Mouse (Mus musculus) gastrocnemius, adult 18-20 months (tissue): ENCODE measurements around the gene Calml3. TPM values are rescaled to one million over a fixed set of nuclear protein-coding genes. Genes with fewer than 3 reads are reported as not detected.
"Not testable (repeated sequence)": the region's sequence is repeated elsewhere in the genome, so short reads cannot be mapped to it uniquely, and the experiment has no call there.

Experiments
- DNase-seq: peaks from one replicate; pipeline ENCODE4 v3.0.0; 2021; ENCODE audit warnings: low spot score
- long read RNA-seq, 2 experiments: library from polyadenylated mRNA; stranded (forward); transcript quantifications; one replicate each; pipeline ENCODE4 v2.0.0; 2021
- total RNA-seq, 2 experiments: library from RNA; stranded (reverse); gene quantifications; 2 replicates each; pipeline ENCODE4 v1.2.3; 2021

Calml3 gene
- total RNA-seq = not detected
- long read RNA-seq, experiment 1 = 0 reads
- long read RNA-seq, experiment 2 = 0 reads

DNA sequence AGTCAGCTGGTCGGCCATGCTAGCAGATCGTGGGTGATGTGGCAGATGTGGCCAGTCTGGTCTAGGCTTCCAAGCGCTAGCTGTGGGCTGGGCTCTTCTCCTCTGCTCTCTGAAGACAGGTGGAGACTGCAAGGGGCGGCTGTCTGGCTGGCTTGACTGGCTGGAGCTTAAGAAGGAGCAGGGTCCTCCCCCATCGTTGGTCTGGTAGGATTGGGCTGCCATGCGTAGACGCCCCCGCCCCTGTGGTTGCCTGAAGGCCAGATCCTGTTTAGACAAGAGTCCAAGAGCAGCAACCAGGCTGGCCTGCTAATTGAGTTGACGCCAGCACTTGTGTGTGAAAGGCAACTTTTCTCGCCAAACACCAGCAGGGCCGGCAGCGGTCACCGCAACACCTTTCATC, at the start of gene Calml3:
Gene Calml3, minus strand, starts transcription at position 131 of the 400 bp plus-strand sequence.
- DNase-seq = no peak

DNA sequence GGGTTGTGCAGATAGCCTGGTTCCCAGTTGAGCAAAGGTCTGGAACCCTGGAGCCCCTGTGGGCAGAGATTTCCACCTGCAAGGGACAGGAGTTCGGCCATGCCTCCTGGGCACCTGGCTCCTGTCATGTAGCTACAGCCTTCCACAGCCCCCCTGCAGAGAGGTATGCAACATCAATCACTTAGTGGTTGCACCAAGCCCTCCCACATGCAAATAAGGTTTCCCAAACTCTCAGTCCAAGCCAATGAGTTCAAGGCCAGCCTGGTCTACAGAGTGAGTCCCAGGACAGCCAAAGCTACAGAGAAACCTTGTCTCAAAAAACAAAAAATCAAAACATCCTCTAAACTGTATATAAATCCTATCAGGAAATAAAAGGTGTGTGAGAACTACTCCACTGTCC, 46.2 kb upstream of the Calml3 start:
- DNase-seq = no peak

GRCm38 (mm10) chr13:3840662-3841061, 36.5 kb upstream of the Calml3 start:
- not testable (repeated sequence) for DNase-seq

DNA sequence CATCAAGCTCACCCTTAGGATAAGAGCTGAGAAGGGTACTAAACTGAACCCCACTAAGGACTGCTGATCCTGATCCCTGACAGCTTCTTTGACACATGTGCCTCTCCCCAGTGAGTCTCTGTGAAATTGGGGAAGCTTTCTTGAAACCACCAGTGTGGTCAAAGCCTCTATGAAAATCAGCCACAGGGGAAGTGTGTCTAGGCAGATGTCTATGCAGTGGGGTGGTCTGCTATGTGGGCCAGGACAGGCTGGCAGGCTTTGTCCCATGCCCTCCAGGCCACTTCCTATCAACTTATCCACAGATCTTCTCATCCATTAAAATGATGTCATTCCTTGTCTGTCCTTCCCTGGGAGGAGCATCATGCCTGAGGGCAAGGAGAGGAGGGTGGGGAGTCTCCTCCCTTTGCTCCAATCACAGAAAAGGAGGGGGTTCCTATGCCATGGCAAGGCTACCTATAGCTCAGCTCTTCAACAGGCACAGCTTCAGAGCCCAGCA, 33.2 kb upstream of the Calml3 start, which contains the start of gene Calm4:
Gene Calm4, plus strand, starts transcription at position 446 of the 496 bp plus-strand sequence.
- not testable (repeated sequence) for DNase-seq

DNA sequence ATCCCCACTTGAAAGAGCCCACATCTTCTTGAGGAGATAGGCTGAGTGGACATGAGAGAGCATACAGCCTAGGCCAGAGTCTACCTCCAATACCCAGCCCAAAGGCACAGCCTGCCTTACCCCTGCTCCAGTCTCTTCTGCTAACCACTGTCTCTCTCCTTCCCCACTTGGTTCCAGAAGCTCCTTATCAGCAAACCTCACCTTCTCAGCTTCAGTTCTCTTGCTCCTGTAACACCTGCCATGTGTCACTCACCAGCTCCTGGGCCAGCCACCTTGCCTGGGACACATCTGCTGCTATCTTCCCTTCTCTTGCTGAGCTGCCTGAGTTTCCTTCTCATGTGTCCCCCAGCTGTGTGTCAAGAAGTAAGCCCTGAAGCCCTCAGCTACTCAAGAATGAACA, 29.5 kb upstream of the Calml3 start:
- not testable (repeated sequence) for DNase-seq

DNA sequence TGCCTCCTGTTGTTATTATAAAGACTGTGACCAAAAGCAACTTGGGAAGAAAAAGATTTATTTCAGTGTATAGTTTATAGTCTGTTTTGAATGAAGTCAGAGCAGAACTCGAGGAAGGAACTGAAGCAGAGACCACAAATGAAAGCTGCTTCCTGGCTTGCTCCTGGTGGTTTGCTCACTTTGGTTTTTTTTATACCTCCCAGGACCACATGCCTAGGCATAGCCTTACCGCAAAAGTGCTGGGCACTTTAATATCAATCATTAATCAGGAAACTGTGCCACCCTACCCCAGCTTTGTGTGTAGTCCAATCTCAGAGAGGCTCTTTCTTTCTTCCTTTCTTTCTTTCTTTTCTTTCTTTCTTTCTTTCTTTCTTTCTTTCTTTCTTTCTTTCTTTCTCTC, 28.3 kb upstream of the Calml3 start:
- no peak for DNase-seq

GRCm38 (mm10) chr13:3831994-3832393, 27.9 kb upstream of the Calml3 start:
- DNase-seq = no peak

- DNase-seq = no peak
These were observed 27.4 kb upstream of the Calml3 start for GRCm38 (mm10) chr13:3831546-3831945.

- no peak for DNase-seq
These were observed 21.6 kb upstream of the Calml3 start for GRCm38 (mm10) chr13:3825726-3826125.

- DNase-seq = no peak
These were observed 18.0 kb upstream of the Calml3 start for GRCm38 (mm10) chr13:3822105-3822504.

DNA sequence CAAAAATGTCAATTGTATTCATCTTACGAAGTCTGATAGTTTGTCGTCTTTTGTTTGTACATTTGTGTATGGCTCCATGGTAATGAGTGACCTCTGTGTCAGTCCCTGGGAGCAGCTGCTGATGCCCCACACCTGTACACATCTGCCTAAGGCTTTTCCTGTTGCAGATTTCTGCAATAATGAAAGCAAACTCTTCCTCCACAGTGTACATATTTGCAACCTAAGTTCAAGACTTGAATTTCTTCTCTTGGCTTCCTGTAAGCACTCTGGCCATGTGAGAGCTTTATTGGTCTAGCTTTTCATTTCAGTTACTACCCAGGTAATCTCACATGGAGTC, 14.6 kb upstream of the Calml3 start:
- DNase-seq = no peak

- no peak for DNase-seq
These were observed 14.1 kb upstream of the Calml3 start for GRCm38 (mm10) chr13:3818012-3818739.

DNA sequence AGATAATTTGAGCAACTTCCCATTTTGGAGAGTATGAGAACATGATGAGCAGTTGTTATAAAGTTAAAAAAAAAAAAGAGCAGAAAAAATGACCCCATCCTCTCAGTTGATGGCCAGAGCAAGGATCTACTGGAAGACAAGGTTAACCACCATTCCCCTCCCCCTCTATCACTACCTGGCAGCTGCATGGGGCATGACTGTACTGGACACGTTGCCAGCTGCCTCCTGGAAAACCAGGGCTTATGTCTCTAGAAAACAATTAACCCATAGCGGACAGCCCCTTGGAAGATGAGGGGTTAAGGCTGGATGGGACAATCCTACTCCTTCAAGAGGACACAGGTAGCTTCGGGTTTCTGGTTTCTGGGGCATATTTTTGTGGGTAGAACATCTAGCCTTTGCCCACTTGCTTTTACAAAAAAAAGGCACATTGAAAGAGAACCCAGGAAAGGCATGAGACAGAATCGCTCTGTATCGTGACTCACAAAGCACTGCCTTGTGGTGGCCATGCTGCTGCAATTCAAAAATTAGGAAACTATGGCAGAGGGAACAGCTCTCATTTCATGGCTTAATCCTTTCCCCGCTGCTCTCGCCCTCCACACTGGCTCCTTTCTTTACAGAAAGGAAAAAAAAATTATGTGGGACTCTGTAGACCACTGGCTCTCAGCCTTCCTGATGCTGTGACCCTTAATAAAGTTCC, 3.2 kb upstream of the Calml3 start:
- no peak for DNase-seq

DNA sequence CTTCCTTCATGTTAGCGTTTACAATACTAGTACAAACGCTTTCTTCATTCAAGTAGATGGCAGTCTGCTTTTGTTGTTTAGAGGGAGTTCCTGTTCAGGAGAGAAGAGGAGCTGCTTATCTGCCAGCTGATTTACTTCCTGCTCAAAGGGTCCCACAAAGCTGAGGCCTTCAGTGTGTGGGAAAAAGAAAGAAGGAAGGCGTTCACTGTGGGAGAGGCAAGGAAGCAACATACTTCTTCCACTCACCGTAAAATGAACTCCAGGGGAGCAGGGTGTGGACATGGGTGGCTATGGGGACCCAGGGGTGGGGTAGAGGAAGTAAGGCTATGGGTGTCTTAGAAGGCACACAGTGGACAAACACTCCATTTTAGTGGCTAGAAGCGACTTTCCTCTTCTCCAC, 1.5 kb upstream of the Calml3 start:
- no peak for DNase-seq

- DNase-seq = no peak
These were observed 1.0 kb upstream of the Calml3 start for GRCm38 (mm10) chr13:3805132-3805531.

DNA sequence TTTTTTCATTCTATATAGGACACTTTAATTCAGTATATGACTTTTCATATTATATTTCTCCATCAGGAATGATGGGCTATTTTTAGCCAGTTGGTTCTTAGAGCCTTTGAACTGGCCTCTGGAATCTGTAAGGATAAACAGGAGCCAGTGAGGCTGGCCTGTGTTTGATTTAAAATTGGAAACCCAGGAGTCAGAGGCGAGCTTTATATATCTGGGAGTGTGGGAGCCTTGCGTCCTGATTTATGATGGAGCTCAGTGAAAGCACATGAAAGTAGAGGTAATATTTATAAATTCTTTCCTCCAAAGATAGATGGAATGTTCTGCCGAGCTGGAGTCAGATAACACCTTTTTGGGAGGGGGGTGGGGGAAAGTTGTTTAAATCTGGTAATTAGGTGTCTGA, 4.7 kb downstream of the Calml3 start:
- DNase-seq = no peak

GRCm38 (mm10) chr13:3798751-3799150, 5.4 kb downstream of the Calml3 start:
- DNase-seq = no peak

- DNase-seq = no peak
These were observed 7.5 kb downstream of the Calml3 start for GRCm38 (mm10) chr13:3796649-3797048.

GRCm38 (mm10) chr13:3789531-3789930, 14.6 kb downstream of the Calml3 start:
- DNase-seq = no peak

GRCm38 (mm10) chr13:3788588-3788987, 15.5 kb downstream of the Calml3 start:
- no peak for DNase-seq

DNA sequence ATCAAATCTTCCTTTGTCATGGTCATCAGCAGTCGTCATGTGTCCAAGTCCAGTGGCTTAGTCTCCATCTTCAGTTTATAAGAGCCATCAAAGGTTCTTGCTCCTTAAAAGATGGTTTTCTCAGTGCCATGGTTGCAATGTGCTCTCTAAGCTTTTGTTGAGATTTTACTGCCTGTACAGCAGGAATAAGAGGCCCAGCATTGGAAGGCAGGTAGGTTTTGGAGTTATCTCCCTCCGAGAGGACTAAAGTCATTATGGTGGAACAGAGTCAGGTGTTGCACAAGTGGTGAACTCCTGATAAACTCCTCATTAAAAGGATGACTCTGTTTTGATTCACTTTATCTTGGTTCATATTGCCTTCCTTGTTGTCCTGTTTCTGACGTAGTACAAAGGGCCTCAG, 16.5 kb downstream of the Calml3 start:
- no peak for DNase-seq

DNA sequence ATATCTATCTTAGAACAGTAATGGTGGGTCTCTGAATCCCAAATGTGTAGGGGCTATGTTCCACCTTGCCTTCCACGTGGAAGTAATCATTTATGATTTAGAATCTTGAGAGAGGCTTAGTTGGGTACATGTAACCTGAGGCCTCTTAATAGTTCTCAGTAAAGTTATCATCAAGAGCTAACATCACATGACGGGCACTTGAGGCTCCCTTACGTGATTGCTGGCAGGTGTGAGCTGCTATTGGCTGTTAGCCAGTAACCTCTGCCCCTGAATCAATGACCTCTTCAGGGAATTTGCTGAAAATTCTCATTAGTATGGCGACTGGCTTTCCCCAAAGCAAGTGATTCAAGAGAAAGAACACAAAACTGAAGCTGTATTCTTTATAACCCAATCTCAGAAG, 17.0 kb downstream of the Calml3 start:
- DNase-seq = no peak

GRCm38 (mm10) chr13:3783621-3784020, 20.5 kb downstream of the Calml3 start:
- no peak for DNase-seq
